Mouse (Mus musculus) fibroblast of lung, adult 2 months (primary cell): Measurements from ENCODE around the gene Dnajc1.

Experiments
- DNase-seq: peaks from one replicate; pipeline ENCODE4 v3.0.0-alpha.2; 2011; ENCODE audit warnings: low read depth

Gene Dnajc1

DNA sequence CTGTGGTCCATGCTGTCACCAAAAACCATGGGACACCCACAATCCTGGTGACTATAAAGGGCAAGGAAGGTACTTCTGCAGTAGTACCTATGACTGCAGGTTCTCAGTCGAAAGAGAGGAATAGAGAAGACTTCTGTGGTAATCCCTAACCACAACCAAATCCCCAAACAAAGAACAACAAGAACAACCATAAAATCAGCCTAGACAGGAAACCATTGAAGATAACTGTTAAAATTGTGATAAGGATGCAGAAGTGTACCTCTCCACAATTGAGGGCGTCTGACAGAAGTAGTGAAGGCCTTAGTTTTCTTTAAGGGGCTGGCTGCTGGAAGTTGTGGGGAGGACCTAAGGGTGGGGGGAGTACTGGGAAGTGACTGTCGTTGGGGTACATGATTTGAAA is 91.7 kb downstream of the Dnajc1 start:
- DNase-seq = no peak

GRCm38 (mm10) chr2:18285175-18285574 is 107.5 kb downstream of the Dnajc1 start:
- no peak for DNase-seq

DNA sequence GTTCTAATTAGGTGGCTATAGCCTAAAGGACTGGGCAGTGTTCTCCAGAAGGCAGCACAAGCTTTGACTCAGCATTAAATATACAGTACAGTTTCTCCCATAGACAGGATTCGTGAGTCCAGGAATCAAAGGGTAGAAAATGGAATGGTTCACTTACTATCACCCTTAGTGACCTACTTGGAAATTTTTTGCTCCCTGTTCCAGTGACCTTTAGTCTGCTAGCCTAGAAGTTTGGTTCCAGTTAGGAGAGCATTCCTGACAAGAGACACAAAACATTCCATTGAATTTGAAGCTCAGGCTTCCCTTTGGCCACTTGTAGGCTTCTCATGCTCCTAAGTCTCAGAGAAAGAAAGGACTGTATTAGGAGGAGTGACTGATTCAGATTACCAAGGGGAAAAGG is 126.9 kb downstream of the Dnajc1 start:
- DNase-seq = no peak

- no peak for DNase-seq
These were observed 128.1 kb downstream of the Dnajc1 start for GRCm38 (mm10) chr2:18264579-18264978.

- no peak for DNase-seq
These were observed 130.3 kb downstream of the Dnajc1 start for GRCm38 (mm10) chr2:18262298-18262697.

GRCm38 (mm10) chr2:18249224-18249623 is 143.4 kb downstream of the Dnajc1 start:
- no peak for DNase-seq

DNA sequence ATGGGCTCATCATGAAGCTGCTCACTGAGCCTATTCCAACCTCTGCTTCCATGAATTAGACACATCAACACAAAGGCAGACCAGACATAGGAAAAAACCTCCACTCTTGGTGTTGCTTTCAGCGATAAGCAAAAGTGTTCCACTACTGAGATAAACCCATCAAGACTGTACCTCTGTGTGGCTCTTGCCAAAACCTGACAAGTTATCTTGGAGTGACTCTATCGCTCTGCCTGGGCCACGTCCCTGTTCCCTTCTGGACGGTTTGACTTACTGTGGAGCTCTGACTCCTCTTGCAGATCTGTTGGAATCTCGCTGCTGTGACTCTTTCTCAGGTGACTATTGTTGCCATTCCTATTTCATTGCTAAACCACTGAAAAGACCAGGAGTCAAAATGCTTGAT is 157.1 kb downstream of the Dnajc1 start:
- DNase-seq = no peak

- DNase-seq = no peak
These were observed 159.6 kb downstream of the Dnajc1 start for GRCm38 (mm10) chr2:18232883-18233567.

- DNase-seq = no peak
These were observed 161.5 kb downstream of the Dnajc1 start for GRCm38 (mm10) chr2:18231143-18231542.

DNA sequence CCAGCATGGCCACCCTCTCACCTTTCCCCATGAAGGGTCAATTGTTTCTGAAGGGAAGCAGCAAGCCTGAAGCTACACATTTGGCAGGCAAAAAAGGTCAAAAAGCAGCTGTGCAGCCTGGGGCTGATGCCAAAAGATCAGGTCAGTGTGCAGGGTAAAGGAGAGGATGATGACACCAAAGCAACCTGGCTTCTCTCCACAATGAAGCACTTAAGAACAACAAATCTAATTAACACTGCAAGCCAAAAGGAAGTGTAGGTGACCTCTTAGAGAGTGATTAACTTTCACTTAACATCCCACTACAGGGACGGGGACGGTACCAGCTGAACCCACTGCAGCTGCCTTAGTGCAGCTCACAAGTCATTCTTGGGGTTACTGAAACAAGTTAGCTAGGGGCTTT is 163.4 kb downstream of the Dnajc1 start:
- DNase-seq = no peak

DNA sequence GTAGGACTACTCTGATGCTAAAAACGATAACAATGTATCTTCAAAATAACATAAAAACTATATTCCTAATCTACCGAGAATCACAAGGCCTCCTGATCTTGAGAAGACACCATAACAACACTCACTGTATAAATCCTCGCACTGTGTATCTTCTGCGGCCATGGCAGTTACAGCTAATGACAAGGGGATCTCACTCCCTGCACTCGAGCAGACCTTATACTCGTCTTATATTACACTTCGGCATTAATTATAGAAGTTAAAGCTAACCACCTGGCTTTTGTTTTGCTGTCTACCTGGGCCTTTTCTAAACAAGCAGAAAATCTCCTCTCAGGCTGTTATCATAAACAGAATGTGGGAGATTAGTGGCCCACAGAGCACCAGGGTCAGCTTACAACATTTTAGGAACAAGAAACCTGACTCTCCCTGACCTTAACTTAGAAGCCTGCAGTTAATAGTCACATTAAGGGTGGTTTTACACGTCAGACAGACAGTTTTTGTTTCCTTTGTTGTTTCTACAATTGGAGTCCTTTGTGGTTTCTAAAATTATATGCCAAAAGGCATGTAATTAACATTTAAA is 164.1 kb downstream of the Dnajc1 start:
- DNase-seq = no peak

- no peak for DNase-seq
These were observed 173.1 kb downstream of the Dnajc1 start for GRCm38 (mm10) chr2:18219569-18219968.

GRCm38 (mm10) chr2:18219136-18219535 is 173.5 kb downstream of the Dnajc1 start:
- DNase-seq = no peak

DNA sequence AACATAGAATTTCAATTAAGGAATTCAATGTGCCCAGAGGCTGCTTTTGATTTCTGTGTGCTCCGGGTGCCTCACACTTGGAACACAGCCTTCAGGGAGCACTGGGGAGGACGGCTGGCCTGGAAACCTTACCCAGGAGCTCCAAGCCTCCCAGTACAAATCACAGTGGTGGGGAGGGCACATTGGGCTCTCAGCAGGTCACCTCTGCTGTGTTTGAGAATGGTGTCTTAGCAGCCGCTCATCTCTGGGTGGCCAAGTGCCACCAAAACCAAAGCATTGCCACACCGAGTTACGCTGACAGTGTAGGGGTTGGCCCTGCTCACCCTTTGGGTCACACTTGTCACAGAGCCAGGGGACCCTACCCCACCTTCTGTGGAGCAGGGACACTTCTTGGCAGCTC is 174.1 kb downstream of the Dnajc1 start:
- no peak for DNase-seq

DNA sequence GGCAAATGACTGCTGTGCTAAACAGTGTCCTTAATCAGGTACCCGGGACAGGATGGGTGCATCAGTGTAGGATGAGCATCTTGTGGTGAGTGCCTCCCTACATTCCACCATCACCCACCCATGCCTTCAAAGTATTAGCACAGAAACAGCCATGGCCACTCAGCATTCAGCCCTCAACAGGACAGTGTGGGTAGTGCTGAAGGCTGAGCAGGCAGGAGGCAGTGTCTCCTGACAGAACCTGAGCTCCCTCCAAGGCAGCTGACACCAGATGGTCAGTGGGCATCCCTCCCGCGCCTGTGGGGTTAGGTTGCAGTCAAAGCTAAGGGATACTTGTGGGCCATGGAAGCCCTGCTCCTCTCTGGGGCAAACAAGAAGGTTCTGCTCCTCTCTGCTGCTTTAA is 174.8 kb downstream of the Dnajc1 start:
- no peak for DNase-seq

DNA sequence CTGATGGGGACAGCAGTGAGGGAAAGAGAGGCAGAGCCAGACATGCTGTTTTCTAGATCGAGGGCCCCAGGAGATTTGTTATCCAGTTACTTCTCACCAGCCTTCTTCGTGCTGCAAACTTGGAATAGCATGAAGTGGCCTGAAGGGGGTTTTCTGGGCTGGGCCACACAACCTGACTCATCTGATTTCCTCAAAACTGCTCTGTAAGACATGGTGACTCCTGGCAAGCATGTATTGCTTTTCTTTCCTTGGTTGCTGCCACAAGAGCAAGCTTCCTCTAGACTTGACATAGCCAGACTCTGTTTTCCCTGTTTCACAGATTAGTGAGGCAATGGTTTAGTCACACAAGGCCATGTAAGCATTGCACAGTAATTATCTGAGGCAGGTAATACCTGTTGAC is 178.6 kb downstream of the Dnajc1 start:
- DNase-seq = peak; percentile 51

DNA sequence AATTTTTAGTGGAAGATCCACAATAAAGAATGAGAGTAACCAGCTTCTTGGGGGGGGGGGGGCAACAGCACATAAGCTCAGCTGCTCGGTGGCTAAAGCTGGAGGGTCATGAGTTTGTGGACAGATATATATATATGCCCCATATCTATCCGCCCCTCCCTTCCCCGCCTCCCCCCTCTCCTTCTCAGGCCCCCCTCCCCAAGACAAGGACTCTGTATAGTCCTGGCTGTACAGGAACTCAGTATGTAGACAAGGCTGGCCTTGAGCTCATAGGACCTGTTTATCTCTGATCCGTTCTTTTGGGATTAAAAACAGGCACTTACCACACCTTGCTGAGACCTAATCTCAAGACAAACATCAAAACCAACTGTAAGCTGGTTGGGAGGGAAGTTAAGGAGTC is 182.7 kb downstream of the Dnajc1 start:
- no peak for DNase-seq

DNA sequence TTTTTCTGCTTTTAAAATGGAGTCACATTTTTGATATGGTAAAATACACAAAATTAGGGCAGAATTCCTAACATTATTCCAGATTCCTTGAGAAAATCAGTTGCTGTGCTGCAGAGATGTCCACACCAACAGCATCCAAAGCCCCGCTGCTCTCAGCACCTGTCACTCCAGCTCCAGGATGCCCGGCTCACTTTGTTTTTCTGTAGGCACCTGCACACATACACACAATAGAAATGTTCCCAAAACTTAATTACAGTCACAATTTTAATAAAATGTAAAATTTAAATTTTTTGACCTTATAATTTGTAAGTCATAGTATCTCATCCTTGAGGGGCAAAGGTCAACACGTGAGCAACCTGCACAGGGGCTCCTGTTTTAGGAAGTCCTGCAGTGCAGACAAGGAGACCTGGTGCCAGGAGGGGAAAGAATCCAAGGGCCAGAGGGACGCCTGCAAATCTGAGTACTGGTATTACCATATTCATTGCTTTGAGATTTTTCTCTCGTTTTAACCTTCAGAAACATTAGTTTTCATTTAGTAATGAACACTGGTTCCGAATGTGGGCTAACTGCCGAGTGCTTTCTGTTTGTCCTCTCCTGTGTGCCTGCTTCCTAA is 183.3 kb downstream of the Dnajc1 start:
- DNase-seq = no peak

DNA sequence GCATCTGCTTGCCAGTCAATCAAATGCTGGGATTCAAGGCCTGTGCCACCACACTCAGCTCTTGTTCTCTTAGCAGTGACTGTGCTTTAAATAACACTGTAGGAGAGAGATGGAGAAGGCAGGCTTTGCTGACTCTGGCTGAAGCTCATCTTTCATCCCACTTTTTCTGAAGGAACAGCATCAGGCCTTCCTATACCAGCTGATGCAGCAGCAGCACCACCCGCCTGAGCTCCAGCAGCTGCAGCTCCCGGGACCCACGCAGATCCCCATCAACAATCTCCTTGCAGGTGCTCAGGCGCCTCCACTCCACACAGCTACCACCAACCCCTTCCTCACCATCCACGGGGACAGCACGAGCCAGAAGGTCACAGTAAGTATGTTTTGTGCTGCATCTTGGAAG is 184.1 kb downstream of the Dnajc1 start:
- no peak for DNase-seq

DNA sequence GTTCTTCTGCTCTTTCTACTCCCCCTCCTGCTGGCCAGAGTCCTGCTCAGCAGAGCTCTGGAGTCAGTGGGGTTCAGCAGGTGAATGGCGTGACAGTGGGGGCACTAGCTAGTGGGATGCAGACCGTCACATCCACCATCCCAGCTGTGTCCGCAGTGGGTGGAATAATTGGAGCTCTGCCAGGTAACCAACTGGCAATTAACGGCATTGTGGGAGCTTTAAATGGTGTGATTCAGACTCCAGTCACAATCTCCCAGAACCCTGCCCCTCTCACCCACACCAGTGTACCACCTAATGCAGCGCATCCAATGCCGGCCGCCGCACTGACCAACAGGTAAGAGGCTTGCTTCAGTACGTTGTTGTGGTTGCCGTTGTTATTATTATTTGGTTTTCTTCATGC is 185.8 kb downstream of the Dnajc1 start:
- DNase-seq = no peak

- no peak for DNase-seq
These were observed 187.5 kb downstream of the Dnajc1 start for GRCm38 (mm10) chr2:18205118-18205517.

GRCm38 (mm10) chr2:18202923-18203322 is 189.7 kb downstream of the Dnajc1 start:
- no peak for DNase-seq

DNA sequence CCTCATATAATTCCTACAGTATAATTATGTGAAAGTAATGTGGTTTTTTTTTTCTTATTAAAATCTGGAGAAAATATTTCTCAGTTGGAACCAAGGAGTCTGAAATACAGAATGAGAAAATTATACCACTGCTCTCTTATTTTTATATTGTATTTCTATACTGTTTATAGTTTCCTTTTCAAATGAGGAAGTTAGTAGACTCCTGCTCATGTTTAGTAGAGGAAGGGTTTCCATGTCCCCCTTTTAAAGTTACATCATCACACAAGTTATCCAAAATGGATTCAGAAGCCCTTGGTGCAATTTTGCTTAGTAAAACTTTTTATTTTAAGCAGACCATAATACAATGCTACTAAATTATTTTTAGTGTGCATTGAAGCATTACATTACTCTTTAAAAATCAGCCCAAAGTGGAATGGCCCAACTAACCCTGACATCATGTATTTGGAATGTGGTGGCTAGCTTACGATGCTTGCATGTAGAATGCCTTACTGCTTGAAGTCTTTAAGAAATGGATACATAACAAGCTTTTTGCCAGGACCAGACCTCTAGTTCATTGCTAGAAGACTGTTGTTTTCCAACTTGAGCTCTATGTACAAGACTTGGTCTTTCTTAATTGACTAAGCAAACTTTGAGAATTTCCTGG is 190.7 kb downstream of the Dnajc1 start:
- DNase-seq = no peak
